Mouse (Mus musculus): Measurements from ENCODE around the gene Dhdds.

Gene Dhdds

DNA sequence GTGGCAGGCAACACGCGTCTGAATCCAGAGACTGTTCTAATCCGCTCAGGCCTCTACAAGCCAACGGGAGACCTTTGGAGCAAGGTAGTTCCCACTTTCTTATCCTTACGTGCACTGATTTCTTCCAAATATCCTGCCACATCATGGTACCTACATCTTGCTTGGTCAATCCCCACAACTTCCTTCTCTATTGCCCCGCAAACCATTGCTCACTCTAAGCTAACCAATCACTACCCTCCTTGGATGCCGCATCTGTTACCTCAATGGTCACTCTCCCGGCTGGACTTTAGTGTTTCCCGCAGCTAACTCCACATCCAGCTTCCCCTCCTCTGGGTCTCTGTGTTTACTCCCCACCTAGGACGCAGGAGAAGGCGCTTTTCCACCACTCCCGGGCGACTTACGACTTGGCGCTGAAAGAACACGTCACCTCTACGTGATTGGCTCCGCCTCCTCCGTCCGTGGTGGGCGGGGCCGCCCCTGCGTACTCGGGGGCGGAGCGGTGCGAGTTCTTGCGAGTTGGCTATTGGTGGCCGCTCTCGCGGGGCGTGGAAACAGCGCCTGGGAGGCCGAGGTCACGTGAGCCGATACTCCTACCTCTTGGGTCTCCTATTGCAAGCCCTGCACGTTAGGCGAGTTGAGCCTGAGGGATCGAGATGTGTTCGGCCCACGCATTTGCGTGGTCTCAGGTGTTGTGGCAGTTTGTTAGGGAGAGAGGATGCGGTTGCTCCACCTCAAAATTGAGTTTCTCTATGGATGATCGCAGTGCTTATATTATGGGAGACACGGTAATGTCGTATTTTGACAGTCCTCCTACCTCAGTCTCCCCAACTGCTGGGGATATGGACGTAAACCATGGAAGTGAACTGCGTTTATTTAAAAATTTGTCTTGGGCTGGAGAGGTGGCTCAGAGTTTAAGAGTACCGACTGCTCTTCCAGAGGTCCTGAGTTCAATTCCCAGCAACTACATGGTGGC lies at the start of gene Dhdds:
Gene Dhdds (minus strand): TSS at position 453 of the 973 bp plus-strand sequence.
- DNase-seq (ENCODE audit: low read depth, low spot score), result peak; percentile 97

DNA sequence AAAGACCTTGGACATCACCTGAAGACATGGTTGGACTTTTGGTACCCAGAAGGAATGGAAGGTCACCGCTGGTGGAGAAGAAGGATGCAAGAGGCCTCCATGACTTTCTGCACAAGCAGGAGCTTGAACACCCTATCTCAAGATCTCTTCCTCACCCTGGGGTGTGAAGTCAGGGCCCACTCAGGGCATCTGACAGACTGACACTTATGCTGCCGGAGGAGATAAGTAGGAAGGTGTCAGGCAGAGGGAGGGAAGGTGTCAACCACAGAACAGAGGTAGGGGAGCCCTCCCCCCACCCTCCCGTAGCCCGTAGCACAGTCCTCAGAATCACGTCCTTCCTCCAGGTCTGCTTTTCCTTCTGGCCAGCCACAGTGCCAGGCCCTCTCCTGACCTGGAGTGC lies 46.9 kb upstream of the Dhdds start:
- no peak for DNase-seq (ENCODE audit: low read depth, low spot score)

DNA sequence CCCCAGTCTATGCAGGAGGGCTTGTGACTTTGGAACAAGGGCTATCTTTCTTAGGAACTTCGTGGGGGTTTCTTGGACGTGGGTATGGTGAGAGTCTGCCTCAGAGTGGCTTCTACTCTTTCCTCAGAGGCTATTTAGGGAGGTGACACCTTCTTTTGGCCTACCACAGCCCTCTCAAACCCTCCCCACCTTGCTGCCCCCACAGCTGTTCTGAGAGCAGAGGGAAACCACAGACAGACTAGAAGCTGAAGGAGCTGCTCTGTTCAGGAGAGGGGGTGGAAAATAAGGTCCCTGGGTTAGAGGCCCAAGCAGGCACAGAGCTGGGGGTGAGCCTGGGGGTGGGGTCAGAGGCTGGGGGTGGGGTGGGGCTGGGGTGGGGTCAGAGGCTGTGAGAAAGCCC lies 42.3 kb upstream of the Dhdds start:
- DNase-seq (ENCODE audit: low read depth, low spot score), result no peak

DNA sequence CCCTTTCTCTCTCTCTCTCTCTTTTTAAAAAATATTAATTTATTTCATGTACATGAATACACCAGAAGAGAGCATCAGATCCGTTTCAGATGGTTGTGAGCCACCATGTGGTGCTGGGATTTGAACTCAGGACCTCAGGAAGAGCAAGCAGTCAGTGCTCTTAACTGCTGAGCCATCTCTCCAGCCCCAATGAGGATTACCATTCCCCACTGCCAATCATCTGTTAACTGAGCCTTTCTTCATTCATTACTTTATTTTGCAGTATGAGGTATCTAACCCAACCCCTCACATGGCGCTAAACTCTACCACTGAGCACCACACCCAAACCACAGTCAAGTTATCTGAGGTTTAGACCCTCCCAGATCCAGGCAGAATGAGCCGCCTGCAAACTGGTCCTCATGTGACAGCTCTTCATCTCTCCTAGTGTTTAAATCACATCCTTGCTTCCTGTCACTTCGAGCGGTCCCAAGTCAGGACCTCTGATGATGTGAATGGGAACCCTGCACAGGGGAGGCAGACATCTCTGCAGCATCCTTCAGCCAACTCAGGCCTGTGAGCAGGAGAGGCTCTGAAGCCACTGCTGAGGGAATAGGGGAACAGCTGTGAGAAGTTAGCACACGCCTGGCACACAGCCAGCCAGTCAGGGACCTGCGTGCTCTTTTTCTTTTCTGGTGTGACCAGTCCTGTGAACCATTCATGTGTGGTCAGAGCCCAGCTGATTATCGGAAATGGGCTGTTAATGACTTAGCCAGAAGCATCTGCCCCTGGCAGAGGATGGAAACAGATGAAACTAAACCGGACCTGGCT lies 40.8 kb upstream of the Dhdds start:
- no peak for DNase-seq (ENCODE audit: low read depth, low spot score)

DNA sequence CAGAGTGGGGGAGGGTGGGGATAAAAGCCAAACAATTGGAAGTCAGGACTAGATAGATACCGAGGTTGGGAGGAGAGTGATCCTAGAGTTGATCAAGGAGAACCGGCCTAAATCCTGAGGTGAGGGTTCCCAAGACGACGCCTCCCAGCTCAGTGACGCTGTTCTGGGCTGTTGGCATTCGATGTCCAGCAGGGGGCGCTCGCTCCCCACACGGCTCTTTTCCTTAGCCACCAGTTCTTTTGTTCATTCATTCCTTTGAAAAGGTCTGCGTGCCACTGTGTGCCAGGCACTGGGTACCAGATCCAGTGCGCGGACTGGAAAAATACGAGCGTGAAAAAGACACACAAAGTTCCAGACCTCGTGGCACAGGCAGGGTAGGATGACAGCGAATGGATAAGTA lies 35.2 kb upstream of the Dhdds start:
- no peak for DNase-seq (ENCODE audit: low read depth, low spot score)

DNA sequence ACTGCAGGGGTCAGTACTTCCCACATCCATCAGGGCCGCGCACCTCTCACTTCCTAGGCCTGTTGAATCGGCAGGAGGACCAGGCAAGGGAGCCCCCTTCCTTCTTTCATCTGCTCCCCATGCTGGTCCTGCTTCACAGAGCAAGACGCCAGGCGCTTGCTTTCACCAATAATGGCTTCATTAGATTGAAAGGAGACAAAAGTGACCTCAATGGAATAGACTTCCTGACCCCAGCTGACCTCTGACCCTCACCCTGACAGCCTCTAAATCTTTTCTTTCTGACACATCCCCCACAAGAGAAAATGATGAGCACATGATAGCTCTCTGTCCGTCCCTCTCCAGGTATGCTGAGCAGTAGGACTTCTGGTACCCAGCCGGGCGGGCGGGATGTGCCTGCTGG lies 25.1 kb upstream of the Dhdds start:
- no peak for DNase-seq (ENCODE audit: low read depth, low spot score)

DNA sequence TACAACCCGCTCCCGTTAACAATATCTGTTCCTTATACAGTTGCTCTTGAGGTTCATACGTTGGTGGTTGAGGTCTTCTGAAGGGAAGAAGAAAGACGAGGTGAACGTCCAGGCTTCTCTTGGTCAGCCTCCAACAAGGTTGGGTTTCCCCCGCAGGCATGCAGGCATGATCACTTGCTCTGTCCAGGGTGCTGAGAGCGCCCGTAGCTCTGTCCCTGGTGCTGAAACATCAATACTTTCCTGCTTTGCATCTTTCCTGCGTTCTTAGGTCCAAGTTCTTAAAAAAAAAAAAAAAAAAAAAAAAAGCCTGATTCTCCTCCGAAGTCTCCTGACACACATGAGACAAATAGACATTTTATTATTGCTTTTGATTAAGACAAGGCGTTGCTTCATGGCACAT lies 19.9 kb upstream of the Dhdds start:
- no peak for DNase-seq (ENCODE audit: low read depth, low spot score)

DNA sequence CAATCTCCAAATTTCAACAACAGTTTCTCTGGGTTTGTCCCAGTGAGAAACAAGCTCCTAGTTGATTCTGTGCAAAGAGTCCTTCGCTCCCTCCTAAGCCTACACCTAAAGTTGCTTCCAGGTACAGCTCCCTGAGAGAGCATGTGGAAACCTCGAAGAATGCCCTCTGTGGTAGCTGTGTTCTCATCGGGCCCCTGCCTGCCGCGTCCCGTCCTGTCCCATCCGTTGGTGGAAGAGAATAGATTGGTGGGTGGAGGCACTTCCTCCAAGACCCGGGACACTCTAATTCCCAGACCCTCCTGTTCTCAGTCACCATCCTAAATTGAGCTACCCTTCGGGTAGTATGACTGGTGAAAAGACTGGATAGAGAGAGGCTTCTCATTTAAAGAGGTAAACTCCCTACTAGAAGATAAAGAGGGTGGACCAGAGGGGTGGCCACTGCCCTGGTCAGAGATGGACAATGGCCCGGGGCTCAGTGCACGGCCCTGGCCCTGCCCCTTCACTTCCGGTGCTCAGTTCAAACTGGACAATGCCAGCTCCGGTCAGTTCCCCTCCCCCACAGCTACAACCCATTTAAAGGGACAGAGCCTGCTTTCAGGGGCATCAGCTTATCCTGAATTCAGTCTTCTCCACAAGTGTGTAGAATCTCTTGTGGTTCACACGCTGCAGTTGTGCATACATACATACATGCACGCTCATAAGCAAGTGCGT lies 19.1 kb upstream of the Dhdds start:
- no peak for DNase-seq (ENCODE audit: low read depth, low spot score)

DNA sequence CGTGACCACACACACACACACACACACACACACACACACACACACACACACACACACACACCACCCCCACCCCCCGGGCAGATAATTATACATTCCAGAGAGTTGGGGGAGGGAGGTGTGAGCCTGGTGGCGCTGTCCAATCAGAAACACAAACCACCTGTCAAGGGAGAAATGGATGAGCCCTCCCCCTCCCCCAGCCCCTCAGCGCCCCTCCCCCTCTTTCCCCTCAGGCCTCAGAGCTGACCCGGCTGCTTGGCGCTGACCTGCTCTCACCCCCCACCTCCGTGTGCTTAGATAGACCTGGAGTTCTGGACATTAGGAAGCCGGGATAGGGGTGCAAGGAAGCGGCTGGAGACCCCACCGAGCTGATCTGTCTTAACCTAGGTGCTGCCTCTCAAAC lies 18.5 kb upstream of the Dhdds start:
- no peak for DNase-seq (ENCODE audit: low read depth, low spot score)

DNA sequence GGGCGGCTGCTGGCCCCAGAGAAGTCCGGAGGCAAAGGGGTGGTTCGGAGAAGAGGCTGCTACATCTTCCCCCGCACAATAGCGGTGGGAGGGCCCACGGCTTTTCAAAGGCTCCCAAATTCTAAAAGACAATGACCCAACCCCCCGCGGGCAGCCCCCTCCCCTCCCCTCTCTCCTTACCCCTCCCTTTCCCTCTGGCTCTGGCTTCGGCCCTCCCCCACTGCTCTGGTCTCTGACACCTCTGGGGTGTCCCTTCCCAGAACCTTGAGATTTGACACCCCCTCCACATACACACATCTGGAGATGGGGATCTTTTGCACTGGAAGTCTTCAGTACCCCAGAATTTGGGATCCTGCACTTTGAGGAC lies 18.0 kb upstream of the Dhdds start, which contains the start of gene Lin28a:
Gene Lin28a (minus strand): TSS at position 63 of the 367 bp plus-strand sequence.
- DNase-seq (ENCODE audit: low read depth, low spot score), result no peak

DNA sequence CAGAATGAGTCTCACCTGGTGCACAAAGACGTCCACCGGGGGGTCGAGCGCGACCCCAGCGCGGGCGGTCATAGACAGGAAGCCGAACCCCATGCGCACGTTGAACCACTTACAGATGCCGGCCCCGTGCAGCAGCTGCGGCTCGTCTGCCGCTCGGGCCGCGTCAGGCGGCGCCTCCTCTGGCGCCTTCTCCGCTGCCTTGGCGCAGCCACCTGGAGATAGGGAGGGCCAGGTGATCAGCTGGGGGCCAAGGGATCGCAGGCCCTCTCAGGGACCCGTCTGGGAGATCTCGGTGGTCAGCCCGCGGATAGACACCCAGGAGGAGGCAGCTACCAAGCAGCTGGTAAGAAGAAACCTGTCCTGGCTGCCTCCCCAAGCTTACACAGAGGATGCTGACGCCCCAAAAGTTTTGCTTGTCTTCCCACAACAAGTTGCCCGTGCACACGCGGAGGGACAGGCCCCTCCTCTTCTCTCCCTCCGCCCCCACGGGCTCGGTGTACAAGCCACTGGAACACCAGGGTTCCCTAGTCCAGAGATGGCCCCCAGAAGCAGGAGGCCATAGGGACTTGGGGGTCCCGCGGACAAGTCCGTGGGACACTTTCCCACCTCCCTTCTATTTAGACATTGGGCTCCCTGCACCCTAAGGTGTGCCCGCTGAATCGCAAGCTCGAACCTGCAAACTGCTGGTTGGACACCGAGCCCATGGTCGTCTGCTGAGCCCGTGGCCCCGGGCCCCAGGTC lies 17.5 kb upstream of the Dhdds start:
- no peak for DNase-seq (ENCODE audit: low read depth, low spot score)

DNA sequence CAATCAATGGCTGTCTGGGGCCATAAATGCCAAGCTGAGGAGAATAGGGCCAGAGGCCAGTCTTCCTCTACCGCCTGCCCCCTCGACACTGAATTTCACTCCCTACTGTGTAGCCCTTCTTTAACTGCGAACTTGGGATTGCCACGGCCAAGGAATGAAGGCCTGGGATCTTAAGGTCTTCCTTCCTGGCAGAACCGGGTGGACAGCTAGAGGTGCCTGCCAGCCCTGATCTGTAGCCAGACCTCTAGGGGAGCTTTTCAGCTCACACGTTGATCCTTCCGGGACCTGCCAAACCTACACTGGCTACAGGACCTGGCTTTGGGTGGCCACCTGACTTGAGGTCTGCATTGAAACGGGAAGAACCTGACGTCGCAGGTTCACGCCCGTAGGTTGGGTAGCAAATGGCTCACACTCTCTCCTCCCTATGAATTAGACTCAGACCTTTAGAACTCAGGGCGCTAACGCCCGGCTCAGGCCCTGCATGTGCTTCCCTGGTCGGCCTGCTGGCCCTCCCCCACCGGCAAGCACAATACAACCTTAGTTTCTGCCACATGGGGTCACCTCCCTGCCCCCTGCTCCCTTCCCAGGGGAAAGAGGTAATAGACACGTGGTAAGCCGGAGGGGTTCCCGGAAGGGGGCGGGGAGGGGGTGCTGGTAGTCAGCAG lies 16.6 kb upstream of the Dhdds start:
- DNase-seq (ENCODE audit: low read depth, low spot score), result no peak

DNA sequence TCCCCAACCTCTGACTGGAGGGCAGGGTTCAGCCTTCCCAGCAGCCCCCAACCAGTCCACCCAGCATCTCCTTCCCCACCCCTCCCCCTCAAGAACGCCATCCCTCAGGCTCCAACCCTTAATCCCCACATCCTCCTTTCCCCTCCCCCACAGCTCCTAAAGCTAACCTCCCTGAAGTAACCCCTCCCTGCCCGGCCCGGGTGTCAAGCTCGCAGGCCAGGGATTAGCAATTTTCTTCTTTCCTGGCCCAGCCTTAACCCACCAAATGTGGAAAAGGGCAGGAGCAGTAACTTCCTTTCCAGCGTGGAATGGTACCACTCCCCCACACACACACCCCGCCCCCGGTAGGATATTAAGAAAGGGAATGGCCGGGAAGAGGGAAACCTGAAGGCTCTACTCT lies 16.0 kb upstream of the Dhdds start:
- peak; percentile 74 for DNase-seq (ENCODE audit: low read depth, low spot score)

DNA sequence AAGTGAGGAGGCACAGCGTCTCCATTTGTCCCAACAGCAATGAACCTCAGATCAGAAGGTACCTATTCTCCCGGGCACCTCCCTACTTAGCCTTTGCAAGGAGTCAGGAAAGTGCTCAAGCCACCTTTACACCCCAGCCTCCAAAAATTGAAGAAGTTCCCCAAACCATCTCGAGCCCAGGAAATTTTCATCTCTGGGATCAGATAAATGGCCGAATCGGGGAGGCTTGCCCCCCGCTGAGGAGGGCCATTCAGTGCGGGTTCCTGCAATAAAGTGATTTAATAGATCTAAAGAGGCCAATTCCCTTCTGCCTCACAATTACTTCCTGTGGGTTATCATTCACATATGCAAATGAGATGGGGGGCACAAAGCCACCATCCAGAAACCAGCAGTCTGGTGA lies 15.5 kb upstream of the Dhdds start:
- no peak for DNase-seq (ENCODE audit: low read depth, low spot score)

DNA sequence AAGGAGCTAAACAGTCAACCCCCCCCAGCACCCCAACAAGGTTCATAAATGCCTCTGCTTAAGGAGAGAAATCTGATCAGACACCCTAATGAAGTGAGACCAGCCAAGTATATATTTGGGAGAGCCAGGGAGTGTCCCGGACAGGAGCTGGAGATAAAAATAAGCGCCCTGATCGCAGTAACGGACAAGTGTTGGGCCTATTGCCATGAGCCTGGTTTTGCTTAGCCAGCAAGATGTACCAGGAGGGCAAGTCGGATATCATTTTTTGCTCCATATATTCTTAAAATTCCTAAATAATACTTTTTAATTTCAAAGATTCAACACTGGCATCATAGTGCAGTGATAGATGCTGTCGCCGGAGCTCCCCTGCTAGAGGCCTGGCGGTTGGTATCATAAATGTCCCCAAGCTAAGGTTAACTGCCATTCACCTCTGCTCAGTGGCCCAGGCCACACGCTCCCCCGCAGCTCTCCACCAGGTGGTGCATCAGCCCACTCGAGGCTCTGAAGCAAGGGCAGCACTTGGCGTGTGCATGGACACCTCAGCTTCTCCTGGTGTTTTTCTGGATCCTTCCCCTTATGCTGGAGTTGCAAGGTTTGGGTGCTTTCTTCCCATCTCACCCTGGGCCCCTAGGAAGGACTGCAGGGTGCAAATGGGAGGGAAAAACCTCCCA lies 12.3 kb upstream of the Dhdds start:
- no peak for DNase-seq (ENCODE audit: low read depth, low spot score)

DNA sequence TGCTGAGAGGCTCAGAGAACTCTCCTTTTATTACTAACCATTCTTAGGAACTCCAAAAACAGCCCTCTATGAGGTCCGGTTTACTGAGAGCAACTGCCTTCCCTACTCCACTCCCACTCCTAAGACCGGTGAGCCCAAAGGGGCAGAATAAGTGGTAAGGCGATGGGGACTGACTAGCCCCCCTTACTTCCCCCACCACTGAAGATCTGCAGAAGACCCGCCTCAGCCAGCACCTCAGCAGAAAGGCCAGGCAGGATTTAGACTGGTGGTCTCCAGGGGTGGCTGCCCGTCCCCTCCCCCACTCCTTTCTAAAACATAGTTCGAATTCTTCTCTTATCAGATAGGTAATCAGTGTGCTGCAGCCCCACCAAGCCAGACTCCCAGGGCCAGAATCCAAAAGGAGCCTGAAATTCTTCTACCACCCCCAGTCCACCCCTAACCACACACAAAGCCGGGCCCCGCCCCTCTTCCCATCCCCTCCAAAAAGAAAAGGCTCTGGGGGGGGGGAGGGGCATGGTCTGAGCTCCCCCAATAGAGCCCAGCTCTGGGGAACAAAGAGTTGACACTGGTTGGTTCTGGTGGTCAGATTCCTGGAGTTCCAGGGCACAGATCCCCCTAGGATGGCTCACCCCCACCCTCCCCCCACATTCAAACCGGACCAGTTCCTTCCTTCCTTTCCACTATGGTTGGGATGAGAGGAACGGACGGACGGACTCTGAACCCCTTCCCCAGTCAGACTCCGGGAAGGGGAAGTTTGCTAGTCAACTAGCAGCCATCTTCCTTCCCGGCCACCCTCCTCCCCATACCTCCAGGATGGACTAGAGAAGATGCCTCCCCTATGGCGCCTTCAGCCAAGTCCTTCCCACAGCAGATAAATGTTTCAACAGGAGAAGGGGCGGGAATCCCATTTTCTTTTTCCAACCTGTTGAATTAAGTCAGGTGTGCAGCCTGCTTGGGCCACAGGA lies 11.0 kb upstream of the Dhdds start:
- no peak for DNase-seq (ENCODE audit: low read depth, low spot score)

DNA sequence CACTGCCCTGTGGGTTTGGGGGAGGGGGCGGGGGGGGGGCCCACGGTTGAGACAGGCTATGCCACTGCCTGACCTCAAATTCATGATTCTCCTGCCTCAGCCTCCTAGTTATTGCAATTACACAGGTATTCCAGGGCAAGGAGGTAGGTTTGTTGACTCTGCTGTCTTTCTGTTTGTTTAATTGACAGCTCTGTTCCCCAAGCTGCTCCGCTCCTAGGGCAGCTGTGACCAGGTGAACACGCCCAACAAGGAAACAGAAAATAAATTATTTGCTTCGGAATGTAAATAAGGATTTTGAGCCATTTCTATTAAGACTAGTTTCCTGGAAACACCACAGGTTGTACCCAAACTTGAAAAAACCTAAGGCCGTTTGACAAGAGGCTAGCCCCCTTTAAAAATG lies 9.0 kb upstream of the Dhdds start:
- no peak for DNase-seq (ENCODE audit: low read depth, low spot score)

DNA sequence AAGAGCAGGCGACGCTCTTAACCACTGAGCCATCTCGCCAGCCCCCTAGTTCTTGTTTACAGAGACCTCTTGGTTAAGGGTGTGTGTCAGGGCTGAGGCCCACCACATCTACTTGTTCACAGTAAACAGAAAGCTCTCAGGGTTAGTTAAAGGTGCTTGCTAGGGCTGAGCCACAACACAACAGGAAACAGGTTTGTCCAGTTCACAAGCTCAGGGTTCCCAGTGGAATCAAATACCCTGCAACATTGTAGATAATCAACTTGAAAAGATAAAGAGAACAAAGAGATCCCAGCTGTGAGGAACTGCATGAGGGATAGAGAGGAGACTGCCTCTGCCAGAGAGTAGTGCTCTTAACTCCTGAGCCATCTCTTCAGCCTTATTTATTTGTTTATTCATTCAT lies 6.1 kb upstream of the Dhdds start:
- DNase-seq (ENCODE audit: low read depth, low spot score), result no peak

All from WW6 (cell line).